ENCODE assay signal across 8 mouse cellular contexts in the genomic region with DNA sequence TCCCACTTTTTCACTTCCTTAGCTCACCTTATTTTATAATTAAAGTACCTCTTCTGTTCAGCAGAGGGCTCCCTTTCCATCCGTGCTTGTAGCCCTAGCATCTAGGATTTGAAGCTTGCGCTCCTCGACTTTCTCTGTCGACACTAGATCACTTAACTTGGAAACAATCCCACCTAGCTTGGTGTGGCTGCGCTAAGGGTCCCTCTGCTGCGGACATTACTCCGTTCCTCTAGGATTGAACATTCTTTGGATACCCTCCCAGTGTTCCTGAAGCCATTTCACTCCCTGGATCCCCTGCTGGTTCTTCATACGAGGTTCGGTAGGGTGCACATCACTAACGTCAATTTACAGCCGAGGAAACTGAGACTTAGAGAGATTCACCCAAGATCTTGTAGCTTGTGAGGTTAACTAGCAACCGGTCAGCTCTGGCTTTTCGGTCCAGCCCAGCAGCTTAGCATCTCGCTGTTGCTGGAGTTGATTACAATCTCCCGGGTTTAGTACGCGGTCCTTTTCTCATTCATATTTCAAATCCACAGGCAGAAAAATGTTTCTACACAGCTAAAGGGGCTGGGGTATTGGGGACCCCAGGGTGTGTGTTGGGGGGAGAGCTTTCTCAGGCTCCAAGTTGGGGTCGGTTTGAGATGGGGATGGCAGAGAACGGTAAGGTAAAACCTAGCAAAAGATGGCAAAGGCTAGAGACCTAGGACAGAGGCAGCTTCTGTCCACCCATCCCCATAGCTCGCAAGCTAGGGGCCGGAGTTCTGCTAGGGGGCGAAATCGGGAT. TPM values are rescaled to one million over a fixed set of nuclear protein-coding genes. Genes with fewer than 3 reads are reported as not detected.
DNase-seq lines count a peak whose midpoint lies in the region; ATAC-seq and TF ChIP-seq lines count a peak whose summit lies in the region.

No protein-coding gene starts in this region.

- no peak overlapping the region for H3K9ac ChIP-seq in lung, postnatal 0 days (replicated peaks; ENCODE audit: low read depth)

- no peak for TF ChIP-seq POLR2A in embryonic fibroblast, embryonic 13.5 days (IDR thresholded peaks at IDR 0.05; ENCODE audit: low read depth, low read length)

- WGBS in hindbrain, embryonic 10.5 days = under 1% methylated on average over 23 of the region's 23 CpGs
- 1% methylated on average over 23 of the region's 23 CpGs for WGBS in lung, postnatal 0 days

- ATAC-seq in lung, postnatal 0 days = peak; percentile 34; the same call in 1 of the 2 replicates
- no peak for ATAC-seq in activated CD4-positive, CD25-positive, alpha-beta regulatory T cell, adult 4 months

- H3K4me3 ChIP-seq in embryonic fibroblast, embryonic 13.5 days (ENCODE audit: insufficient read depth, low read length) = peak overlapping the region; percentile 6
- peak overlapping the region; percentile 87 for H3K4me3 ChIP-seq in hindbrain, embryonic 10.5 days
- H3K4me3 ChIP-seq in lung, postnatal 0 days (ENCODE audit: low read depth, low read length) = peak overlapping the region; percentile 45

- no peak; the same call in 1 of the 2 replicates for TF ChIP-seq CTCF in embryonic fibroblast, embryonic 13.5 days (IDR thresholded peaks at IDR 0.05; ENCODE audit: borderline replicate concordance, insufficient read depth, low read length)
- peak; percentile 73 for TF ChIP-seq CTCF in lung, postnatal 0 days (IDR thresholded peaks at IDR 0.05)

- peak overlapping the region; percentile 84 for H3K4me2 ChIP-seq in lung, postnatal 0 days (replicated peaks; ENCODE audit: low read depth, low read length)

- peaks cover 19% of the 10 kb centered on the region for H3K36me3 ChIP-seq in hindbrain, embryonic 10.5 days
- no peaks in the 10 kb centered on the region for H3K36me3 ChIP-seq in lung, postnatal 0 days (ENCODE audit: insufficient read depth, low read length)

- H3K27me3 ChIP-seq in hindbrain, embryonic 10.5 days (ENCODE audit: insufficient read depth, poor library complexity, severe bottlenecking) = peaks cover 54% of the 10 kb centered on the region
- H3K27me3 ChIP-seq in lung, postnatal 0 days (replicated peaks; ENCODE audit: insufficient read depth, low read length) = peaks cover 38% of the 10 kb centered on the region

- H3K27ac ChIP-seq in embryonic fibroblast, embryonic 13.5 days (ENCODE audit: insufficient read depth, low read length) = no peak overlapping the region
- H3K27ac ChIP-seq in hindbrain, embryonic 10.5 days = peak overlapping the region; percentile 98
- H3K27ac ChIP-seq in lung, postnatal 0 days (ENCODE audit: low read length) = no peak overlapping the region

- DNase-seq in 3T3-L1 (ENCODE audit: low read depth, low spot score) = peak; percentile 90
- DNase-seq in brain, adult 2 months (ENCODE audit: low read depth, low spot score) = peak; percentile 87
- peak; percentile 55 for DNase-seq in hindbrain, embryonic 10.5 days (ENCODE audit: low spot score)
- peak; percentile 14 for DNase-seq in layer of hippocampus, adult 9-11 months
- peak; percentile 74 for DNase-seq in lung, postnatal 0 days (ENCODE audit: low spot score)
- DNase-seq in right cerebral cortex, postnatal 14 days = peak; percentile 31

- TF ChIP-seq EP300 in lung, postnatal 0 days (IDR thresholded peaks at IDR 0.05) = no peak

- H3K4me1 ChIP-seq in embryonic fibroblast, embryonic 13.5 days (ENCODE audit: control insufficient read depth, insufficient read depth, low read length) = no peaks in the 10 kb centered on the region
- H3K4me1 ChIP-seq in hindbrain, embryonic 10.5 days (replicated peaks) = peaks cover 42% of the 10 kb centered on the region
- H3K4me1 ChIP-seq in lung, postnatal 0 days (ENCODE audit: insufficient read depth, low read depth, low read length) = peaks cover 4% of the 10 kb centered on the region

- no peaks in the 10 kb centered on the region for H3K9me3 ChIP-seq in hindbrain, embryonic 10.5 days
- H3K9me3 ChIP-seq in lung, postnatal 0 days (ENCODE audit: low read length) = no peaks in the 10 kb centered on the region

RNA-seq across cellular contexts. Expression of a gene that starts 0.4 kb away (rescaled TPM):
- polyA plus RNA-seq in embryonic fibroblast, embryonic 13.5 days (2011; ENCODE audit: insufficient read length, low read depth, missing spikeins) = 1.3 TPM in 2 replicates
- 45.7 and 57.8 TPM in 2 replicates for polyA plus RNA-seq in hindbrain, embryonic 10.5 days (2016; fragmentation: Nextera tagmentation; extraction: Ambion mirVana)
- 0.60 and 0.92 TPM in 2 replicates for polyA plus RNA-seq in lung, postnatal 0 days (2015; fragmentation: Nextera tagmentation; extraction: Ambion mirVana)
- polyA plus RNA-seq in activated CD4-positive, CD25-positive, alpha-beta regulatory T cell, adult 4 months (2017; shearing (Covaris generic)) = not detected

RNA-seq across cellular contexts. Expression of a gene that starts 49.9 kb away (rescaled TPM):
- 96.7 and 105 TPM in 2 replicates for polyA plus RNA-seq in embryonic fibroblast, embryonic 13.5 days (2011; ENCODE audit: insufficient read length, low read depth, missing spikeins)
- polyA plus RNA-seq in hindbrain, embryonic 10.5 days (2016; fragmentation: Nextera tagmentation; extraction: Ambion mirVana) = 23.0 and 28.2 TPM in 2 replicates
- polyA plus RNA-seq in lung, postnatal 0 days (2015; fragmentation: Nextera tagmentation; extraction: Ambion mirVana) = 47.4 and 49.4 TPM in 2 replicates
- not detected for polyA plus RNA-seq in activated CD4-positive, CD25-positive, alpha-beta regulatory T cell, adult 4 months (2017; shearing (Covaris generic))

Comparison
In these comparisons a context has a peak if more than half of its experiments do, and no peak if none do; other contexts are left out.
1. DNase-seq: peak in every context shown above with its lines; median percentile 90 in 3T3-L1; 87 in brain, adult 2 months; 74 in lung, postnatal 0 days; 55 in hindbrain, embryonic 10.5 days; 31 in right cerebral cortex, postnatal 14 days; 14 in layer of hippocampus, adult 9-11 months.
2. H3K4me3 ChIP-seq: peak in every context shown above with its lines; median percentile 87 in hindbrain, embryonic 10.5 days; 45 in lung, postnatal 0 days; 6 in embryonic fibroblast, embryonic 13.5 days.
3. RNA of a gene that starts 0.4 kb away (polyA plus RNA-seq): 45.7 to 57.8 TPM in hindbrain, embryonic 10.5 days; 1.3 TPM in embryonic fibroblast, embryonic 13.5 days, 0.60 to 0.92 TPM in lung, postnatal 0 days and not detected in activated CD4-positive, CD25-positive, alpha-beta regulatory T cell, adult 4 months; every median in the first group is over 10 times any median in the second.
4. RNA of a gene that starts 49.9 kb away (polyA plus RNA-seq): 96.7 to 105 TPM in embryonic fibroblast, embryonic 13.5 days, 47.4 to 49.4 TPM in lung, postnatal 0 days and 23.0 to 28.2 TPM in hindbrain, embryonic 10.5 days; not detected in activated CD4-positive, CD25-positive, alpha-beta regulatory T cell, adult 4 months; every median in the first group is over 10 times any median in the second.